8 mouse cellular contexts compared by ENCODE assay signal in genomic region chr11:121203859-121204160, GRCm38 (mm10). TPM values are rescaled to one million over a fixed set of nuclear protein-coding genes. Genes with fewer than 3 reads are reported as not detected.
DNase-seq lines count a peak whose midpoint lies in the region; ATAC-seq and TF ChIP-seq lines count a peak whose summit lies in the region.

No protein-coding gene starts in this region.

- 1% methylated on average over 5 of the region's 5 CpGs for WGBS in cerebellum, adult 2 months
- 4% methylated on average over 5 of the region's 5 CpGs for WGBS in neural tube, embryonic 11.5 days
- WGBS in limb, embryonic 14.5 days = 2% methylated on average over 5 of the region's 5 CpGs
- WGBS in stomach, embryonic 15.5 days = 1% methylated on average over 5 of the region's 5 CpGs

- TF ChIP-seq POLR2A in cerebellum, adult 2 months (IDR thresholded peaks at IDR 0.05; ENCODE audit: borderline replicate concordance, insufficient read depth, low read length) = no peak
- no peak for TF ChIP-seq POLR2A in limb, embryonic 14.5 days (IDR thresholded peaks at IDR 0.05; ENCODE audit: borderline replicate concordance, extremely low read depth, insufficient read depth, insufficient read length)

- no peaks in the 10 kb centered on the region for H3K27me3 ChIP-seq in cerebellum, adult 2 months (ENCODE audit: control insufficient read depth, insufficient read depth, low read length)
- H3K27me3 ChIP-seq in neural tube, embryonic 11.5 days (ENCODE audit: control insufficient read depth, insufficient read depth, low read length) = no peaks in the 10 kb centered on the region
- H3K27me3 ChIP-seq in limb, embryonic 14.5 days (ENCODE audit: control insufficient read depth, insufficient read depth, low read length) = no peaks in the 10 kb centered on the region
- H3K27me3 ChIP-seq in stomach, embryonic 15.5 days (replicated peaks) = no peaks in the 10 kb centered on the region

- H3K9me3 ChIP-seq in neural tube, embryonic 11.5 days (ENCODE audit: control insufficient read depth, low read length) = no peaks in the 10 kb centered on the region
- no peaks in the 10 kb centered on the region for H3K9me3 ChIP-seq in limb, embryonic 14.5 days (ENCODE audit: control insufficient read depth, low read length)
- no peaks in the 10 kb centered on the region for H3K9me3 ChIP-seq in stomach, embryonic 15.5 days

- H3K27ac ChIP-seq in cerebellum, adult 2 months (ENCODE audit: insufficient read depth, low read length) = no peak overlapping the region
- H3K27ac ChIP-seq in neural tube, embryonic 11.5 days (ENCODE audit: low read depth, low read length) = no peak overlapping the region
- peak overlapping the region; percentile 33; the same call in 1 of the 2 replicates for H3K27ac ChIP-seq in limb, embryonic 14.5 days (replicated peaks; ENCODE audit: low read depth, low read length)
- peak overlapping the region; percentile 51 for H3K27ac ChIP-seq in stomach, embryonic 15.5 days

- peak overlapping the region; percentile 60 for H3K4me2 ChIP-seq in neural tube, embryonic 11.5 days (ENCODE audit: low read depth)
- peak overlapping the region; percentile 76 for H3K4me2 ChIP-seq in limb, embryonic 14.5 days (replicated peaks; ENCODE audit: low read depth, low read length, severe bottlenecking)
- peak overlapping the region; percentile 86 for H3K4me2 ChIP-seq in stomach, embryonic 15.5 days

- no peaks in the 10 kb centered on the region for H3K36me3 ChIP-seq in neural tube, embryonic 11.5 days (ENCODE audit: control insufficient read depth, insufficient read depth, low read length)
- H3K36me3 ChIP-seq in limb, embryonic 14.5 days (ENCODE audit: control insufficient read depth, insufficient read depth, low read length) = peaks cover 11% of the 10 kb centered on the region; the same call in 1 of the 2 replicates
- H3K36me3 ChIP-seq in stomach, embryonic 15.5 days = peaks cover 4% of the 10 kb centered on the region; the same call in 1 of the 2 replicates

- peak overlapping the region; percentile 14 for H3K9ac ChIP-seq in neural tube, embryonic 11.5 days (ENCODE audit: low read length)
- peak overlapping the region; percentile 73; the same call in 1 of the 2 replicates for H3K9ac ChIP-seq in limb, embryonic 14.5 days (ENCODE audit: low read depth, low read length, severe bottlenecking)
- no peak overlapping the region for H3K9ac ChIP-seq in stomach, embryonic 15.5 days

- TF ChIP-seq CTCF in cerebellum, adult 2 months (IDR thresholded peaks at IDR 0.05; ENCODE audit: borderline replicate concordance, insufficient read depth, low read depth, low read length) = no peak

- peaks cover 3% of the 10 kb centered on the region for H3K4me1 ChIP-seq in cerebellum, adult 2 months (ENCODE audit: control insufficient read depth, insufficient read depth, low read length)
- no peaks in the 10 kb centered on the region for H3K4me1 ChIP-seq in neural tube, embryonic 11.5 days (ENCODE audit: control insufficient read depth, insufficient read depth, low read length)
- peaks cover 6% of the 10 kb centered on the region; the same call in 1 of the 2 replicates for H3K4me1 ChIP-seq in limb, embryonic 14.5 days (ENCODE audit: control insufficient read depth, insufficient read depth, low read length)
- peaks cover 14% of the 10 kb centered on the region for H3K4me1 ChIP-seq in stomach, embryonic 15.5 days

- DNase-seq in cerebellum, adult 2 months = no peak
- no peak for DNase-seq in cerebellum, postnatal 10 days
- DNase-seq in neural tube, embryonic 11.5 days (ENCODE audit: low spot score) = no peak
- no peak for DNase-seq in neural tube, embryonic 10.5 days (ENCODE audit: extremely low spot score, low spot score)
- DNase-seq in limb, embryonic 14.5 days (ENCODE audit: low spot score) = no peak
- no peak for DNase-seq in layer of hippocampus, adult 11-12 months (ENCODE audit: low spot score)
- DNase-seq in cerebellum, adult 9-10 months = no peak

- H3K4me3 ChIP-seq in cerebellum, adult 2 months (replicated peaks; ENCODE audit: insufficient read depth, low read depth, low read length) = peak overlapping the region; percentile 70
- H3K4me3 ChIP-seq in neural tube, embryonic 11.5 days (ENCODE audit: low read depth, low read length) = peak overlapping the region; percentile 71
- peak overlapping the region; percentile 57 for H3K4me3 ChIP-seq in limb, embryonic 14.5 days (replicated peaks; ENCODE audit: low read length)
- H3K4me3 ChIP-seq in stomach, embryonic 15.5 days (replicated peaks) = peak overlapping the region; percentile 78

- no peak; the same call in 1 of the 2 replicates for ATAC-seq in neural tube, embryonic 11.5 days (ENCODE audit: insufficient read depth, low FRiP score, low TSS enrichment)
- ATAC-seq in limb, embryonic 14.5 days (ENCODE audit: low FRiP score, low read depth) = no peak
- ATAC-seq in stomach, embryonic 15.5 days (ENCODE audit: insufficient read depth, low FRiP score, low read depth) = no peak

RNA-seq across cellular contexts. Expression of gene Hexdc, which starts 0.4 kb away (rescaled TPM):
- polyA plus RNA-seq in cerebellum, adult 2 months (2012; rRNA removed) = 54.1 and 61.0 TPM in 2 replicates
- 7.0 and 7.6 TPM in 2 replicates for polyA plus RNA-seq in neural tube, embryonic 11.5 days (2014; fragmentation: Nextera tagmentation; extraction: Ambion mirVana)
- polyA plus RNA-seq in limb, embryonic 14.5 days (2012; rRNA removed) = 45.5 and 52.2 TPM in 2 replicates
- polyA plus RNA-seq in limb, embryonic 14.5 days (2014; fragmentation: Nextera tagmentation; extraction: Ambion mirVana) = 8.4 and 12.5 TPM in 2 replicates
- polyA plus RNA-seq in stomach, embryonic 15.5 days (2015; fragmentation: Nextera tagmentation; extraction: Ambion mirVana) = 8.1 and 9.2 TPM in 2 replicates

RNA-seq across cellular contexts. Expression of gene Ogfod3, which starts 0.7 kb away (rescaled TPM):
- polyA plus RNA-seq in cerebellum, adult 2 months (2012; rRNA removed) = 11.4 and 12.0 TPM in 2 replicates
- polyA plus RNA-seq in neural tube, embryonic 11.5 days (2014; fragmentation: Nextera tagmentation; extraction: Ambion mirVana) = 17.8 and 19.8 TPM in 2 replicates
- polyA plus RNA-seq in limb, embryonic 14.5 days (2012; rRNA removed) = 12.5 and 12.7 TPM in 2 replicates
- 21.8 and 22.4 TPM in 2 replicates for polyA plus RNA-seq in limb, embryonic 14.5 days (2014; fragmentation: Nextera tagmentation; extraction: Ambion mirVana)
- polyA plus RNA-seq in stomach, embryonic 15.5 days (2015; fragmentation: Nextera tagmentation; extraction: Ambion mirVana) = 30.4 and 30.5 TPM in 2 replicates

RNA-seq across cellular contexts. Expression of gene Cybc1, which starts 25.3 kb away (rescaled TPM):
- polyA plus RNA-seq in cerebellum, adult 2 months (2012; rRNA removed) = 36.2 and 37.4 TPM in 2 replicates
- polyA plus RNA-seq in neural tube, embryonic 11.5 days (2014; fragmentation: Nextera tagmentation; extraction: Ambion mirVana) = 42.3 and 45.7 TPM in 2 replicates
- polyA plus RNA-seq in limb, embryonic 14.5 days (2012; rRNA removed) = 47.1 and 50.4 TPM in 2 replicates
- polyA plus RNA-seq in limb, embryonic 14.5 days (2014; fragmentation: Nextera tagmentation; extraction: Ambion mirVana) = 41.3 and 49.6 TPM in 2 replicates
- polyA plus RNA-seq in stomach, embryonic 15.5 days (2015; fragmentation: Nextera tagmentation; extraction: Ambion mirVana) = 32.5 and 34.6 TPM in 2 replicates

RNA-seq across cellular contexts. Expression of gene Narf, which starts 33.2 kb away (rescaled TPM):
- polyA plus RNA-seq in cerebellum, adult 2 months (2012; rRNA removed) = 60.4 and 68.9 TPM in 2 replicates
- 77.8 and 87.0 TPM in 2 replicates for polyA plus RNA-seq in neural tube, embryonic 11.5 days (2014; fragmentation: Nextera tagmentation; extraction: Ambion mirVana)
- polyA plus RNA-seq in limb, embryonic 14.5 days (2012; rRNA removed) = 44.1 and 52.3 TPM in 2 replicates
- 49.4 and 58.5 TPM in 2 replicates for polyA plus RNA-seq in limb, embryonic 14.5 days (2014; fragmentation: Nextera tagmentation; extraction: Ambion mirVana)
- 45.6 and 52.0 TPM in 2 replicates for polyA plus RNA-seq in stomach, embryonic 15.5 days (2015; fragmentation: Nextera tagmentation; extraction: Ambion mirVana)

RNA-seq across cellular contexts. Expression of gene Uts2r, which starts 43.7 kb away (rescaled TPM):
- 0.59 and 0.63 TPM in 2 replicates for polyA plus RNA-seq in cerebellum, adult 2 months (2012; rRNA removed)
- polyA plus RNA-seq in neural tube, embryonic 11.5 days (2014; fragmentation: Nextera tagmentation; extraction: Ambion mirVana) = 0.19 TPM in 1 of 2 replicates, not detected in the other
- polyA plus RNA-seq in limb, embryonic 14.5 days (2012; rRNA removed) = 2.1 and 3.1 TPM in 2 replicates
- 1.0 and 1.4 TPM in 2 replicates for polyA plus RNA-seq in limb, embryonic 14.5 days (2014; fragmentation: Nextera tagmentation; extraction: Ambion mirVana)
- not detected in 2 replicates for polyA plus RNA-seq in stomach, embryonic 15.5 days (2015; fragmentation: Nextera tagmentation; extraction: Ambion mirVana)

Comparison
In these comparisons a context has a peak if more than half of its experiments do, and no peak if none do; other contexts are left out.
1. H3K27ac ChIP-seq: peak in limb, embryonic 14.5 days (single experiment) and stomach, embryonic 15.5 days (single experiment); none in cerebellum, adult 2 months (single experiment) and neural tube, embryonic 11.5 days (single experiment).
2. Peak in every context shown above with its lines, with median percentiles within 50 percentile points of each other: H3K4me3 ChIP-seq and H3K4me2 ChIP-seq.